Mouse (Mus musculus): ENCODE data around the gene Ebf1.

DNA sequence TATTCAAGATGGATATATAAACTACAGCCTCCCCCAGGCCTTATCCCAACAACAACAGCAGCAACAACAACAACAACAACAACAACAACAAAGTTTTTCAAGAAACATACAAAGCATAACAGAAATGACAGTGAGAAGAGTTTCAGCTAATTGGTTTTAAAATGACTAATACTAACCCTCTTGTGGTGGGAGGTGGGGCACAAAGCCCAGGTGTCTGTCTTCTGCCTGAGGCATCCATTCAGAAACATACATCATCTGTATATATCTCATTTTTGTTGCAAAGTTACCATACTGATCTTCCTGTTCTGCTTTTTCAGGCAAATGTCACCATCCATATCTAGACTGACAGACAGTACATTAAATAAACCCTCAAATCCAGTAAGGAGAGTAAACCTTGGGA, 282.4 kb downstream of the Ebf1 start:
- TF ChIP-seq CTCF (IDR thresholded peaks at IDR 0.05; ENCODE audit: low read depth, low read length) (no peak), POLR2A (IDR thresholded peaks at IDR 0.05; ENCODE audit: insufficient read depth, low read length) (no peak), EP300 (IDR thresholded peaks at IDR 0.05; ENCODE audit: insufficient read depth, low read depth, low read length) (no peak)
